Mouse (Mus musculus) testis, adult 2 months (tissue): ENCODE data around the gene Gsk3b.

ENCODE experiments used
- CTCF ChIP-seq: fragments of 200-500 bp; IDR thresholded peaks from 2 replicates; pipeline ENCODE4 v1.5.1; 2012; ENCODE audit warnings: low read depth, mild to moderate bottlenecking, inconsistent platforms, low read length, moderate library complexity; ENCODE audit not compliant: control insufficient read depth, insufficient read depth, insufficient replicate concordance
- POLR2A ChIP-seq: fragments of 200-500 bp; IDR thresholded peaks from 2 replicates; pipeline ENCODE4 v1.6.1; 2012; ENCODE audit warnings: low read depth, mild to moderate bottlenecking, inconsistent platforms, low read length, moderate library complexity; ENCODE audit not compliant: control insufficient read depth

GRCm38 (mm10) chr16:38287357-38287756, 198.6 kb downstream of the Gsk3b start:
- TF ChIP-seq CTCF (no peak), POLR2A (no peak)
